Mouse (Mus musculus) heart, adult 2 months (tissue): ENCODE results near the gene Rdh9. TPM values are rescaled to one million over a fixed set of nuclear protein-coding genes. Genes with fewer than 3 reads are reported as not detected.

Source experiments
- DNase-seq, 2 experiments: peaks; one replicate each; pipeline ENCODE4 v3.0.0; 2021
- H3K27ac ChIP-seq: fragments of 200-600 bp; 2 replicates; pipeline ENCODE4 v1.8.1; 2022
- H3K27me3 ChIP-seq: fragments of 200-500 bp; 2 replicates; pipeline ENCODE4 v1.6.1; 2012; ENCODE audit warnings: mild to moderate bottlenecking, low read length, inconsistent platforms, mixed read lengths; ENCODE audit not compliant: control insufficient read depth, insufficient read depth
- H3K36me3 ChIP-seq: fragments of 200-500 bp; 2 replicates; pipeline ENCODE4 v1.6.1; 2012; ENCODE audit warnings: low read length, inconsistent platforms; ENCODE audit not compliant: control insufficient read depth, insufficient read depth
- H3K4me1 ChIP-seq: fragments of 200-500 bp; 2 replicates; pipeline ENCODE4 v1.6.1; 2011; ENCODE audit warnings: low read length; ENCODE audit not compliant: control insufficient read depth, insufficient read depth
- H3K4me3 ChIP-seq: fragments of 200-600 bp; 2 replicates; pipeline ENCODE4 v1.8.1; 2022
- H3K79me2 ChIP-seq: fragments of 200-500 bp; replicated peaks from 2 replicates; pipeline ENCODE4 v1.6.1; 2012; ENCODE audit warnings: mild to moderate bottlenecking, inconsistent platforms, low read length, moderate library complexity, mixed read lengths; ENCODE audit not compliant: control insufficient read depth, insufficient read depth
- H3K9ac ChIP-seq: fragments of 200-500 bp; 2 replicates; pipeline ENCODE4 v1.6.1; 2012; ENCODE audit warnings: low read depth, mild to moderate bottlenecking, control low read depth, inconsistent platforms, low read length, mixed read lengths
- CTCF ChIP-seq: fragments of 200-600 bp; IDR thresholded peaks from 2 replicates; pipeline ENCODE4 v1.8.1; 2022; ENCODE audit warnings: antibody characterized with exemption, mild to moderate bottlenecking, moderate library complexity
- EP300 ChIP-seq: fragments of 200-500 bp; IDR thresholded peaks from 2 replicates; pipeline ENCODE4 v1.6.1; 2011; ENCODE audit warnings: low read depth, low read length, control low read depth; ENCODE audit not compliant: insufficient read depth
- POLR2A ChIP-seq: fragments of 200-500 bp; IDR thresholded peaks from 2 replicates; pipeline ENCODE4 v1.6.1; 2011; ENCODE audit warnings: mild to moderate bottlenecking, low read depth, low read length, control low read depth; ENCODE audit not compliant: insufficient read depth
- WGBS: fragments of 180-500 bp; shearing (Covaris S2); methylation state at CpG from one replicate; pipeline ENCODE4 v1.1.7; 2018; 5-methylcytosine and 5-hydroxymethylcytosine counted together
- intact Hi-C: fragments of 180-260 bp; cut with DNase I; formaldehyde crosslinking; loops from one replicate; pipeline ENCODE4 v1.15.1; 2025
- polyA plus RNA-seq: library from polyadenylated mRNA; depleted of rRNA; stranded (reverse); fragments of >200 nt; gene quantifications from 2 replicates; pipeline ENCODE4 v1.2.3, GENCODE M21; 2012
- total RNA-seq, 2 experiments: library from RNA; stranded (reverse); gene quantifications; 2 replicates each; pipeline ENCODE4 v1.2.3; 2021

The Rdh9 gene
- total and polyA plus RNA-seq, 3 experiments = 0.20 TPM; not detected in 2

DNA sequence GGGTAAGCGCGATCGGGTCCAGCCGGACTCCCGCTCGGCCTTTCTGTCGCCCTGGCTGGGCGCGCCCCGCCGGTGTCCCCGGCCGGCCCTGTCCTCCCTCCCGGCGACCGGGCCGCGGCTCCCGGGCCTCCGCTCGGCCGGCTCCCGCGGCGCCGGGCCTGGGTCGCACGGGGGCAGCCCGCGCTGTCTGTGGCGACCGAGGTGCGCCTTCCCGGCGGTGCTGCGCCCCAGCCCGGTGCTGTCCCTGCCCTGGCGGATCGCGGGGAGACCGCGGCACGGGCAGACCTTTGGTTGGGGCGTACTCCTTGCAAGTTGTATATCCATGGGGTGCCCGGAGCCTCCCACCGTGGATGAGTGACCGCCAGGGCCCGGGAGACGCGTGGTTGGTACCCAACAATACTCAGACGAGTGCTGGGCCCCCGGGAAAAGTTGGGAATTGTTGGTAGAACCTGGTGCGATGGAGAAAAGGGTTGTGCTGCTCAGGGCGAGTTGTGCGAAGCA, 36.5 kb upstream of the Rdh9 start:
- DNase-seq = no peak
- intact Hi-C loops = loop anchor here (5.0 to 10.0 kb wide), 5 partner anchors 62 to 268 kb away; partner anchors contain the start of genes Hsd17b6, Lrp1 and Stat6
- H3K9ac ChIP-seq = peak overlapping the region; percentile 100
- peak overlapping the region; percentile 77 for H3K4me3 ChIP-seq
- H3K79me2 ChIP-seq = peaks cover 4% of the 10 kb centered on the region; the same call in 1 of the 2 replicates
- peaks cover 1% of the 10 kb centered on the region; the same call in 1 of the 2 replicates for H3K4me1 ChIP-seq
- under 1% methylated on average over 55 of the region's 55 CpGs for WGBS
- H3K27ac ChIP-seq = peak overlapping the region; percentile 77
- H3K36me3 ChIP-seq = no peaks in the 10 kb centered on the region
- no peaks in the 10 kb centered on the region for H3K27me3 ChIP-seq
- TF ChIP-seq POLR2A (no peak), CTCF (no peak), EP300 (no peak)

DNA sequence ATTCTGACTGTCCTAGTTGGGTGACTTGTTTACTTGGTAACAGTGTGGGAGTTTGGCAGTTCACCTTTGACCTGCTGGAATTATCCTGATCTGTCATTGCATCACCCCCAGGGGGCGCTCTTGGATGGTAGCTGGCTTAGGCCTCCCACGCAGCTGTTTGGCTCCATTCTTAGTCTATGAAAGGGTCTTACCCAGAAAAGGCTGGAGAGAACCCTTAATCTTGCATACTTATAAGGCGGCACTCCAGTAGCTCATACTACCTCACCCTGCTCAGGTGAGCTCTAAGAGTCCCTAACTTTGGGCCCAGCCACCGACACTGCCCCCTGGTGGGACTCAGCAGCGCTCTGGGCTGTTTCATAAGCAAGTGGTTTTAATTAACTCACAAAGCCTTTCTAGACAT, 31.5 kb upstream of the Rdh9 start:
- intact Hi-C loops = no loop called here
- Histone ChIP-seq H3K27me3 (no peaks in the 10 kb centered on the region), H3K9ac (no peak overlapping the region), H3K4me3 (no peak overlapping the region), H3K27ac (no peak overlapping the region), H3K4me1 (no peaks in the 10 kb centered on the region; the same call in 1 of the 2 replicates), H3K36me3 (no peaks in the 10 kb centered on the region), H3K79me2 (peaks cover 4% of the 10 kb centered on the region; the same call in 1 of the 2 replicates)
- 0 out of 2 replicates have a peak, but pooled peaks have one; percentile 12 for TF ChIP-seq EP300
- no peak for TF ChIP-seq POLR2A
- TF ChIP-seq CTCF = peak; percentile 77
- peak; percentile 30 to 62 for DNase-seq
- WGBS = 64% methylated on average over 5 of the region's 5 CpGs

DNA sequence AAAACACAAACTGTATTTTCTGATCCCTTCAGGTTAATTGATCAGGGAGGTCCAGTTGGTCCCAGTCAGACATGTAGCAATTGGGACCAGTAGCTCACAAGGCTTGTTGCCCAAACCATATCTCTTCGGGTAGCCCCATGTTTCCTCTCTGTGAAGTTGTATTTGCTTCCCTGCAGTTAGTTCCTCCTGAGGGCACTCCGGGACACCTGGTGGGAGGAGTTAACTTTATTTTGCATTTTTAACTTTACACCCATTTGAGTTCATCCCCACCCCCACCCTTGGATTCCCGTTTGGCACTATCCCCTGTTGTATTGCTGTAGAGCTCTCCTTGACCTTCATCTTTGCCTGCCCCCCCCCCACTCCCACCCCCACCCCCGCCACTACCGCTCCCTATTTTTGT, 30.3 kb upstream of the Rdh9 start:
- no peak for TF ChIP-seq POLR2A
- Histone ChIP-seq H3K27ac (no peak overlapping the region), H3K4me1 (no peaks in the 10 kb centered on the region; the same call in 1 of the 2 replicates), H3K27me3 (no peaks in the 10 kb centered on the region), H3K36me3 (no peaks in the 10 kb centered on the region), H3K4me3 (no peak overlapping the region), H3K9ac (no peak overlapping the region), H3K79me2 (peaks cover 4% of the 10 kb centered on the region; the same call in 1 of the 2 replicates)
- intact Hi-C loops = no loop called here
- no peak for DNase-seq
- 48% methylated on average over 5 of the region's 5 CpGs for WGBS

DNA sequence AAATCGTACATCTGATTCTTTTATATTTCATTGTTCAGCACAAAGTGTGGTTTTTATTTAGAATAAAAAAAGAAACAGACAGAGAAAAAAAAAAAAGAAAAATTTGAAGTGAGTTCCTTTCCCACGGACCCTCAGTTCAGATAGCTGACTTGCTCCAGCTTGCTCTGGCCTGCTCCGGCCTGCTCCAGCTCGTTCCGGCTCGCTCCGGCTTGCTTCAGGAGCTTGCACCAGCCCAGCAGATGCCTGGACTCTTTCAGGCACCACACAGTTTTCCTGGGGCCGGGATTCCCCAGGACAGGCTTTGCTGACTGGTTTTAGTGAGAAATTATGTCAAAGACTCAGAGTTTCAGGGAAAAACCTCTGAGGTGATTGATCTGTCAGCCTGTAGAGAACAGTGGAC, 28.9 kb upstream of the Rdh9 start:
- DNase-seq = no peak
- 78% methylated on average over 8 of the region's 8 CpGs for WGBS
- Histone ChIP-seq H3K79me2 (peaks cover 4% of the 10 kb centered on the region; the same call in 1 of the 2 replicates), H3K27ac (no peak overlapping the region), H3K4me1 (no peaks in the 10 kb centered on the region; the same call in 1 of the 2 replicates), H3K4me3 (no peak overlapping the region), H3K27me3 (no peaks in the 10 kb centered on the region), H3K36me3 (no peaks in the 10 kb centered on the region), H3K9ac (no peak overlapping the region)
- intact Hi-C loops = no loop called here
- no peak for TF ChIP-seq EP300
- no peak for TF ChIP-seq CTCF
- TF ChIP-seq POLR2A = no peak

DNA sequence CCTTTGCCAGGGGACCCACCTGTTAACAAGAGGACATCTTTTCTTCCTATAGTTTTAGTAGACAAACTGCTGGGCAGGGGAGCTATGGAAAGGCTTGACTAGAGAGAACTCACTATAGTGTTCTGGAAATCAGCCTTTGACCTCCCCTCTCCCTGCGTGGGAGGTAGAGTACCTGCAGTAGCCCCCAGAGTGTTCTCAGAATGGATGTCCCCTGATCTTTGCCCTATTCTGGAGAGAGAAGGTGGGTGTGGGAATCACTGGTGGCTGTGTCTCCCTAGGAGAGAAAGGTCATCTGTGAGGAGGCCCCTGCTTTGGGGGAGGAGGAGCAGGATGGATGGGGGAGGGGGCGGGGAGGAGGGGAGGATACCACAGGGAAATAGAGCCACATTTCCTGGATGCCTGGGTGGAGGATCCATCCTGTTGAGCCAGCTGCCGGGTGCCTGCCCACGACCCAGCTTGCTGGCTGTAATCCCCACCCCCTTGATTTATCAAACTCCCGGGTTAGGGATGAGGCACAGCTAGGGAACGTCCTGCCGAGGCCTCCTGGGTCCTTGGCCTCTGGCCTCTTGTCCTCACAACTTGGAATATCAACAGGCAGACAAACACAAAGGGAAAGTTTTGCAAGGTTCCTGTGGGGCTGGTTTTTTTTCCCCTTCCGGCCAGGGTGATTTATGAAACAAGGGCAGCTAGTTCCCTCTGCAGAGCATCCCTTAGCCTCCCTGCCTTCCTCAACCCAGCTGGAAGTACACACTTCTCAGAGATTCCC, 27.2 kb upstream of the Rdh9 start:
- TF ChIP-seq POLR2A = 0 out of 2 replicates have a peak, but pooled peaks have one; percentile 29
- 0 out of 2 replicates have a peak, but pooled peaks have one; percentile 13 for TF ChIP-seq EP300
- TF ChIP-seq CTCF = no peak
- Histone ChIP-seq H3K79me2 (peaks cover under 1% of the 10 kb centered on the region; the same call in 1 of the 2 replicates), H3K9ac (no peak overlapping the region), H3K27me3 (no peaks in the 10 kb centered on the region), H3K36me3 (no peaks in the 10 kb centered on the region), H3K27ac (peak overlapping the region; percentile 48), H3K4me1 (peaks cover 2% of the 10 kb centered on the region; the same call in 1 of the 2 replicates), H3K4me3 (peak overlapping the region; percentile 54)
- intact Hi-C loops = no loop called here
- DNase-seq = peak; percentile 57 to 62
- WGBS = 12% methylated on average over 8 of the region's 8 CpGs

DNA sequence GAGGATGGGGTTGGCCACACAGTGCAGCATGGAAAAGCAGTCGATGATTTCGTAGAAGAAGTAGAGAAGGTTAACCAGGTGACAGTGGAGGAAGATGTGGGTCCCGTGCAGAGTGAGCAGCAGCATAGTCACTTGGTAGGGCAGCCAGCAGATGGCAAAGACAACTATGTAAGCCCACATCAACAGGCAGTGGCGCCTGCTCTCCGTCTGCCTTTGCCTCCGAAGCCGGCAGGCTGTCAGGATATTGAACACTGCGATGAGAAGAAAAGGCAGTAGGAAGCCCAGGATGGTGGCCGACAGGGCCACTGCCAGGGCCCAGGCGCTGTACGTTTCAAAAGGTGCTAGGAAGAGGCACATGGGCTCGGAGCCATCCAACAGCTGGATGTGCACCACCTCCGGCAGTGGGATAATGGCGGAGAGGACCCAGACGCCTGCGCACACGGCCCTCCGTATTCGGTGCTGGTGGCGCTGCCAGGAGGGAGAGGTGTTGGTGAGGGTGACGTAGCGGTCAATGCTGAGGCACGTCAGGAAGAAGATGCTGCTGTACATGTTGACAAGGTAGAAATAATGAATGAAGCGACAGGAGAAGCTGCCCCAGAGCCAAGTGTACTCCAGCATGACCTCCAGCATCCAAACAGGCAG, 25.9 kb upstream of the Rdh9 start:
- Histone ChIP-seq H3K79me2 (no peaks in the 10 kb centered on the region), H3K9ac (peak overlapping the region; percentile 34), H3K27ac (peak overlapping the region; percentile 48), H3K4me3 (peak overlapping the region; percentile 54), H3K4me1 (peaks cover 6% of the 10 kb centered on the region), H3K36me3 (peaks cover 2% of the 10 kb centered on the region; the same call in 1 of the 2 replicates), H3K27me3 (no peaks in the 10 kb centered on the region)
- peak; percentile 45 to 47 for DNase-seq
- 33% methylated on average over 24 of the region's 24 CpGs for WGBS
- no peak for TF ChIP-seq CTCF
- intact Hi-C loops = no loop called here
